Mouse (Mus musculus): ENCODE results near the gene Dab2ip.

The Dab2ip gene

GRCm38 (mm10) chr2:35622261-35623103 is 64.4 kb downstream of the Dab2ip start:
- no peak for DNase-seq (ENCODE audit: low spot score in 2 of 2)

DNA sequence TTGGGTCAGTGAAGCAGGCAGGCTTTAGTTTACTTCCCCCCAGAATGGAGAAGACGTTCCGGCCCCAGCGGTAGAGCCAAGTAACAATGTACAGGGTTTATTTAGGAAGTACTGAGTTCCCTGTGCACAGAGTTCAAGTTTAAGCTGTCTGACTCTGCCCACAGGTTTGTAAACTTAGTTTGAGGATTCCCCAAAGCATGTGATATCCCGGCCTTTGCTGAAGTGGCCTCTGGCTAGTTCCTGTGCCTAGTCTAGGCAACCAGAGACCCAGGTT is 65.0 kb downstream of the Dab2ip start:
- DNase-seq (ENCODE audit: low spot score in 2 of 2): no peak

- no peak for DNase-seq (ENCODE audit: low spot score in 2 of 2)
Observed at GRCm38 (mm10) chr2:35623431-35624148, 65.5 kb downstream of the Dab2ip start.

DNA sequence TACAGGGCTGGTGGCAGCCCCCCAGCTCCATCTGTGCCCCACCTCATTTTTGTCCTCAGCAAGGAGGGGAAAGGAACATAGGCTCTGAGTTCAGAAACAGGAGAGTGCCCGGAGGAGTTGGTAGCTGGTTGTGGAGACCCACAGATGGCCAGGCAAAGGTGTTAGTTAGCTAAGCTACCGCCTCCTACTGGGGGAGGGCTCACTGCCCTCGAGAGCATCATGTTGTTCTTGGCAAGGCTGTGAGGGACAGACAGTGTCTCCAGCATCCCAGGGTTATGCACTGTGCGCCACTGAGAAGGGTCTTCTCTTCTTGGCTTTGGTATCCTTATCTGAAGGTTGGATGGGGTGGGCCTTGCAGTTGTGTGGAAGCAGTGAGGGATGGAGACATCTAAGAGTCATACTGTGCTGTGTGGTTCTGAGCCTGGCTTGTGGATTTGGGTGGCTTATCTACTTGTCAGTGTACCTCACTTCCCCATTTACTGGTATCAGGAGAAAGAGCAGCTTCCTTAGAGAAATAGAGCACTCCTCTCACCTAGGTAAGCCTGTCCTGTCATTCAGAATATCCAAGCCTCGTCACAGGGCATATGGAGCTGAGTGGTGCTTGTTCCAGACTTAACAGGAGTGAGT is 66.4 kb downstream of the Dab2ip start:
- no peak for DNase-seq (ENCODE audit: low spot score in 2 of 2)

- DNase-seq (ENCODE audit: low spot score in 2 of 2): no peak
Observed at GRCm38 (mm10) chr2:35625007-35625380, 66.9 kb downstream of the Dab2ip start.

DNA sequence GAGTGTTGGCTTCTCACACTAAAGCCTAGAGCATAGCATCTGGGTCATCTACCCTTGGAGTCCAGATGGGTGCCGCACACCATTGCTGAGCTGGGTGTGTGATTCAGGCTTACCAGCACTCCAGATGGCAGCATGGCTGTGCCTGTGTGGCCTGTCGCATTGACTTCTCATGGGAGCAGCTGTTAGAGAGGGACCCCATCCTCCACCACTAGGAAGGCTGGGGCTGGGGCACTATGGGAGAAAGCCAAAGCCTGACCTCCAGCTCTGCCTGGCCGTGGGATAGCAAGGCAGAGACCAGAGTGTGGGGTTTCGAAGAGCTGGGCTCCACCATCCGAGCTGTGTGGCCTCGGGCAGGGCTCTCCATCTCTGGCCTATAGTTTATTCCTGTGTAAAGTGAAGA is 67.5 kb downstream of the Dab2ip start:
- no peak for DNase-seq (ENCODE audit: low spot score in 2 of 2)

DNA sequence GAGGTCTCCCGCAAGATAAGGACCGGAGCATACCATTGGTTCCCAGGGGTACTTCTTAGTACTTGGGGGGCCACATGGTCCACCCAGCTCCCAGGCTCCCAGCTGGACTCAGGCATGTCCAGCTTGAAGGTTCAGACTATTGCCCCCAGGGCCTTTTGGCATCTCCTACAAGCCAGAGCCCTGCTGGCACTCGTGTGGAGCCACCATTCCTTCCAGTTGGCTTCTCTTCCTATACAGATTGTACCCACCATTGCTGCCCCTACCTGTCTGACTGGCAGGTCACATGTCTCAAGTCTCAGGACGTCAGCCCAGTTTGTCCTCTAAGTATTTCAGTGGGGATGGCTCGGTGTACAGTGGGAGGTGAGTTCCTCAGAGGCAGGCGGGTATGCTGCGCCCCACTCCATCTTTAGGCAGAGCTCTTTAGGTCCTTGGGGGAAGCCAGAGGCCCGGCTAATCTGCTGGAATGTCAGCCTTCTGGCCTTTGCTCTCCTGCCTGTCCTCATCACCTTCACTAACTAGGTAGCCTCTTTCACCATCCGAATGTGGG is 68.2 kb downstream of the Dab2ip start:
- DNase-seq (ENCODE audit: low spot score in 2 of 2): no peak

DNA sequence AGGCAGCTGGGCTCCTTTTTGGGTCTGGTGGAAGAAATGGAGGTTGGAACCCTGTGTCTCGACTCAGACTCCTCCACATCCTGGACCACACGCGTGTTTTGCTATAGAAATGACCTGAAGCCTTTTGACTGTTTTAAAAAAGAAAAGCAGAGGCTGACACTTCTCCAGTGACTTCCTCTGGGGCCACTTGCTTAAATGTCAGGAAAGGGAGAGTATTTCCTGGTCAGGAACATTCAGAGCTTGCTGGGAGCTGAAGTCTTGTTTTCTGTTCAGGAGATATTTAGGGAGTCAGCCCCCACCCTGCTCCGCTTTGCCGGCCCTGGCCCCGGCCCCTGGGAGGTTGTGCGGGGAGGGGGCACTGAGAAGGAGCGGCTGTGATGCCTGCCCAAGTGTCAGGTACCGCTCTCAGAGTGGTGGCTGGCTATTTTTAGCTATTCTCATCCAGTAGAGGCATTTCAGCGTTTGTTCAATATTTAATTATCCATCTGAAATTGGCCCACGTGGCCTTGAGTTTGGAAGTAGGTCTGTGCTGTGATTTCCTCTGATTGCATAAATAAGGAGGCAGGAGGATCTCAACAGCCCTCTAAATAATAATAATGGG is 69.3 kb downstream of the Dab2ip start:
- DNase-seq (ENCODE audit: low spot score in 2 of 2): no peak

DNA sequence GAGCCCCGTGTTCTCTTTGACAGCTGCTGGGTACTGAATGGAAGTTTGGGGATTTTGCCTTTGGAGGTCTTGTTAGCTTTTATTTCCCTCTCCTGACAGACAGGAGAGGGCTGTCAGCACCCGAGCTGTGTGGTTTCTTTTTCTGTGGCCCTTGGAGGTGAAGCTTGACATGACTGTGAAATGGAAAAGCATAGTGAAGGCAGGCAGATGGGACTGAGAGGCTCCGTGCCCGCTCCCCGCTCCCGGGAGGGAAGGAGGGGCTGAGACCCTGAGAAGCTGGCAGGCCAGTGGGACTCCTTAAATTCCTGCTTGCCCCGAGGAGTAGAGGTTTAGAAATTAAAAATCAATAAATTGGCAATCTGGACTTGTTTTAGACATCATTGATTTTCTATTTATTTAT is 70.0 kb downstream of the Dab2ip start:
- DNase-seq (ENCODE audit: low spot score in 2 of 2): no peak

DNA sequence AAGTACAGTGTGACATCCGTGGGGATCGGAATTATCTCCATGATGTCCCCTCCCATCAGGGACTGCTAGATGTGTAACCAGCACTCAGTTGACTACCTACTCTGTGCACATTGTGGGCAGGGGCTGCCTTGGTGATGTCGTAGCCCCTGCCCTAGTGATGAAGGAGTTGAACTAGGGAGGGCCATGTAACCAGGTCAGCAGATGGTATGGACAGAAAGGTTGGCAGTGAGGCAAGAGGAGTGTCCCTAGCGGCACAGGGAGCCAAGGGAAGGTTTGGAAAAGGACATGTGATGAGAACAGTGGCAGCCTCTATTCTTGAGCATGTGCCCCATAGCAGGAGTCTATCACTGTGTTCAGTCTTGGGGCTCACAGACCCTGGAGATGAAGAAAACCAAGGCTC is 70.6 kb downstream of the Dab2ip start:
- no peak for DNase-seq (ENCODE audit: low spot score in 2 of 2)

DNA sequence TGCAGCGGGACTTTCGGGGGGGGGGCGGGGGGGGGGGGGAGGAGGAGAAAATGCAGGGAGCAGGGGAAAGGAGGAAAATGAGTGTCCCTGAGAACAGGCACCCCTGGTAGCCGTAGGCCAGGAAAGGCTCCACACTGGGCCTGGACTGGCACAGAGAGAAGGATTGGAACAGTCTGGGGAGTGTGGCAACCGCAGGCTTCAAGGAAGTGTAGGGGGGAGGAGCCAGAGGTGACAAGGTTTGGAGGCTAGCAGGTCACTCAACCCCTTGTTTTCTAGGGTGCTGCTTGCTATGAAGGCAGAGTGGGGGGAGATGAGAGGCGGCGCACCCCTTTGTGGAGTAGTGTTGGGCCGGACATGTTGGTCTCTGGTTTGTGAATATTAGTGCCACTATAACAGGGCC is 71.1 kb downstream of the Dab2ip start:
- DNase-seq (ENCODE audit: low spot score in 2 of 2): no peak

DNA sequence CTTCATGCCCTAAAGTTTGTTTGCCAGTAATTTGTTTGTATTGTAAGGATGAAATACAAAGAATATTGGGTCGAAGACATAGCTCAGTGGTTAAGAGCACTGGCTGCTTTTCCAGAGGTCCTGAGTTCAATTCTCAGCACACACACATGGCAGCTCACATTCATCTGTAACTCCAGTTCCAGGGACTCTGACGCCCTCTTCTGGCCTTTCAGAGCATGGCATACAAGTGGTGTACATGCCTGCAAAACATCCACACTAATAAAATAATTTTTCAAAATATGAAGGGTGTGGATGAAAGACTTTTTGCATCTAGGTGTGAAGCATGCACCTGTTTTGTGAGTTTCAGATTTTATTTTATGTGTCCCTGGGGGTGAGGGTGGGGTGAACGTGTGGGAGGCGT is 75.3 kb downstream of the Dab2ip start:
- no peak for DNase-seq (ENCODE audit: low spot score in 2 of 2)

GRCm38 (mm10) chr2:35634963-35635362 is 76.9 kb downstream of the Dab2ip start:
- no peak for DNase-seq (ENCODE audit: low spot score in 2 of 2)

GRCm38 (mm10) chr2:35635541-35635940 is 77.5 kb downstream of the Dab2ip start:
- DNase-seq (ENCODE audit: low spot score in 2 of 2): no peak

DNA sequence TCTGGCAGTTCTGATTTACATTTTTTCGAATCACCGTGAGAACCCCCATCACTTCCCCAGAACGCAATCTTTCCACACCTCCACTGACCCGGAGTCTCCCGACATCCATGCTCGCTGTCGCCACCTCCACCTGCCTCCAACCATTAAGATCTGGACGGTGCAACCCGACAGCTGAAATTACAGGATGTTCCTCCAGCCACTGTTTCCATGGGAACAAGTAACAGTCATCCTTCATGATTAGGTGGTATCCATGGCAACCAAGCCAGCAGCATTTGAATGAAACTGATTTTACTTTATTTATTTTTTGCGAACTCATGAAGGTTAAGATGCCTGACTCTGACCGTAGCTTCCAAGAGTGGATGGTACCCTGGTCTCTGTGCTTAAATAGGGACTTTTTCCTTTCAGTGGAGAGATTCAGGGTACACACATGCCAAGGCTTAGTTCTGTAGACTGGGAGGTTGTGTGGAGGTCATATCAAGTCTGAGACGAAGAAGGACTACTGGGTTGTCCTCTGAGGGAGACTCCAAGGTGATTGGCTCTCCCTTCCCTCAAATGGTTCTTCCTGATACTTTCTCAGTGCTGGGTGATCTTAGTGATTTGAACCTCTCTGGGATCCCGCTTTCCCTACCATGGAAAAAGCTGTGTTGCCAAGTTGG is 79.9 kb downstream of the Dab2ip start:
- no peak for DNase-seq (ENCODE audit: low spot score in 2 of 2)

GRCm38 (mm10) chr2:35639799-35640198 is 81.7 kb downstream of the Dab2ip start:
- no peak for DNase-seq (ENCODE audit: low spot score in 2 of 2)

- peak; percentile 39 to 56 for DNase-seq (ENCODE audit: low spot score in 2 of 2)
Observed at GRCm38 (mm10) chr2:35640576-35640975, 82.5 kb downstream of the Dab2ip start.

GRCm38 (mm10) chr2:35642224-35642623 is 84.2 kb downstream of the Dab2ip start:
- no peak for DNase-seq (ENCODE audit: low spot score in 2 of 2)

GRCm38 (mm10) chr2:35646553-35646952 is 88.5 kb downstream of the Dab2ip start:
- no peak for DNase-seq (ENCODE audit: low spot score in 2 of 2)

DNA sequence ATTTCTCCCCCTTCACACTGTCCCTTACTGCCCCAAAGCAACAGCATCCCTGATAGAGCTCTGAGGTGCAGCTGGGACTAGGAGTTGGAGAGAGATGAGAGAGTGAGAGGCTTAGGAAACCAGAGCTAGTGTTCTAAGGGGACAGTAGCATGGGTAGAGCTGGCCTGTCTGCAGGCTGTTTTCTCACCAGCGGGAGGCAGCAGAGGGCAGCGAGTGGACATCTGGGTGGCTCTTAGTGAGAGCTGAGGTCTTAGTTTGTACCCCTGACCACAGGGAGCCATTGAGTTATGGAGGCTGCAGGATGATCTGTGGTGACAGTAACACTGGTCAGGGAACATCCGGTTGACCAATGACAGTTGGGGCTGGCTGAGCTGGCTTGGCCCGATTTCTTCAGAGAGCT is 91.6 kb downstream of the Dab2ip start:
- peak; percentile 70 to 89 for DNase-seq (ENCODE audit: low spot score in 2 of 2)

GRCm38 (mm10) chr2:35651297-35651731 is 93.2 kb downstream of the Dab2ip start:
- no peak for DNase-seq (ENCODE audit: low spot score in 2 of 2)

- DNase-seq (ENCODE audit: low spot score in 2 of 2): no peak
Observed at GRCm38 (mm10) chr2:35652984-35653383, 94.9 kb downstream of the Dab2ip start.
